Mouse (Mus musculus) lung, postnatal 4 days (tissue): ENCODE measurements around the gene Rbfox1.
A peak's percentile ranks its signal among the peaks of the same experiment; 100 is the strongest.

Source experiments
- DNase-seq, 2 experiments: peaks; one replicate each; pipeline ENCODE4 v3.0.0; 2021

Rbfox1 gene

GRCm38 (mm10) chr16:7099506-7100300 lies 1214.5 kb downstream of the Rbfox1 start:
- peak; percentile 29 to 66 for DNase-seq

- no peak for DNase-seq
Measured at GRCm38 (mm10) chr16:7102486-7102885, 1217.3 kb downstream of the Rbfox1 start.

GRCm38 (mm10) chr16:7103301-7103700 lies 1218.1 kb downstream of the Rbfox1 start:
- DNase-seq, result no peak

- no peak for DNase-seq
Measured at GRCm38 (mm10) chr16:7106450-7107015, 1221.4 kb downstream of the Rbfox1 start.

GRCm38 (mm10) chr16:7115945-7116344 lies 1230.8 kb downstream of the Rbfox1 start:
- DNase-seq, result no peak

- no peak for DNase-seq
Measured at GRCm38 (mm10) chr16:7129591-7129990, 1244.4 kb downstream of the Rbfox1 start.

GRCm38 (mm10) chr16:7132434-7132833 lies 1247.3 kb downstream of the Rbfox1 start:
- DNase-seq, result no peak

- DNase-seq, result peak; percentile 6 to 32
Measured at GRCm38 (mm10) chr16:7136971-7137370, 1251.8 kb downstream of the Rbfox1 start.

- DNase-seq, result no peak
Measured at GRCm38 (mm10) chr16:7139480-7139879, 1254.3 kb downstream of the Rbfox1 start.

- DNase-seq, result no peak
Measured at GRCm38 (mm10) chr16:7140909-7141308, 1255.8 kb downstream of the Rbfox1 start.

GRCm38 (mm10) chr16:7145505-7145904 lies 1260.3 kb downstream of the Rbfox1 start:
- no peak for DNase-seq

- DNase-seq, result no peak
Measured at GRCm38 (mm10) chr16:7146454-7146853, 1261.3 kb downstream of the Rbfox1 start.

- DNase-seq, result no peak
Measured at GRCm38 (mm10) chr16:7147884-7148283, 1262.7 kb downstream of the Rbfox1 start.

- DNase-seq, result no peak
Measured at GRCm38 (mm10) chr16:7149106-7149899, 1264.1 kb downstream of the Rbfox1 start.

GRCm38 (mm10) chr16:7150201-7150791 lies 1265.1 kb downstream of the Rbfox1 start:
- DNase-seq, result peak; percentile 28 to 57

- no peak for DNase-seq
Measured at GRCm38 (mm10) chr16:7152401-7152800, 1267.2 kb downstream of the Rbfox1 start.

GRCm38 (mm10) chr16:7154671-7155070 lies 1269.5 kb downstream of the Rbfox1 start:
- DNase-seq, result no peak

- DNase-seq, result no peak
Measured at GRCm38 (mm10) chr16:7158856-7159826, 1274.0 kb downstream of the Rbfox1 start.

GRCm38 (mm10) chr16:7159827-7160217 lies 1274.7 kb downstream of the Rbfox1 start:
- DNase-seq, result no peak

- no peak for DNase-seq
Measured at GRCm38 (mm10) chr16:7162168-7162567, 1277.0 kb downstream of the Rbfox1 start.

- no peak for DNase-seq
Measured at GRCm38 (mm10) chr16:7163688-7164087, 1278.5 kb downstream of the Rbfox1 start.

- no peak for DNase-seq
Measured at GRCm38 (mm10) chr16:7164153-7164737, 1279.1 kb downstream of the Rbfox1 start.
